Mouse (Mus musculus) olfactory bulb, adult 2 months (tissue): ENCODE results near the gene Eogt. TPM values are rescaled to one million over a fixed set of nuclear protein-coding genes. Genes with fewer than 3 reads are reported as not detected.

Experiments
- H3K27ac ChIP-seq: fragments of 200-500 bp; 2 replicates; pipeline ENCODE4 v1.5.1; 2012; ENCODE audit warnings: low read depth, low read length; ENCODE audit not compliant: insufficient read depth
- H3K4me1 ChIP-seq: fragments of 200-500 bp; 2 replicates; pipeline ENCODE4 v1.6.1; 2012; ENCODE audit warnings: low read length; ENCODE audit not compliant: control insufficient read depth, insufficient read depth
- H3K4me3 ChIP-seq: fragments of 200-500 bp; 2 replicates; pipeline ENCODE4 v1.5.1; 2012; ENCODE audit warnings: mild to moderate bottlenecking, low read depth, low read length, moderate library complexity; ENCODE audit not compliant: insufficient read depth
- CTCF ChIP-seq: fragments of 200-500 bp; IDR thresholded peaks from 2 replicates; pipeline ENCODE4 v1.5.1; 2012; ENCODE audit warnings: low read depth, mild to moderate bottlenecking, low read length, moderate library complexity; ENCODE audit not compliant: insufficient read depth
- POLR2A ChIP-seq: fragments of 200-500 bp; IDR thresholded peaks from 2 replicates; pipeline ENCODE4 v1.6.1; 2012; ENCODE audit warnings: mild to moderate bottlenecking, low read depth, low read length, moderate library complexity; ENCODE audit not compliant: insufficient read depth
- WGBS: fragments of 180-500 bp; shearing (Covaris S2); methylation state at CpG from one replicate; pipeline ENCODE4 v1.1.7; 2018; 5-methylcytosine and 5-hydroxymethylcytosine counted together
- polyA plus RNA-seq: library from polyadenylated mRNA; stranded (reverse); fragments of >200 nt; gene quantifications from 2 replicates; pipeline ENCODE4 v1.2.4, GENCODE M21; 2012; ENCODE audit warnings: low replicate concordance; ENCODE audit not compliant: missing spikeins, insufficient read depth, insufficient read length

The Eogt gene
- polyA plus RNA-seq, 1 experiment, result not detected

GRCm38 (mm10) chr6:97116896-97117295 lies 32.1 kb downstream of the Eogt start:
- WGBS, result 89% methylated on average over 5 of the region's 5 CpGs
- TF ChIP-seq POLR2A (no peak), CTCF (no peak)
- no peak overlapping the region for H3K4me3 ChIP-seq
- no peaks in the 10 kb centered on the region for H3K4me1 ChIP-seq
- H3K27ac ChIP-seq, result no peak overlapping the region

GRCm38 (mm10) chr6:97114821-97115220 lies 34.2 kb downstream of the Eogt start:
- TF ChIP-seq POLR2A (no peak), CTCF (no peak)
- Histone ChIP-seq H3K27ac (no peak overlapping the region), H3K4me3 (no peak overlapping the region), H3K4me1 (no peaks in the 10 kb centered on the region)
- WGBS, result 77% methylated on average over 3 of the region's 3 CpGs

GRCm38 (mm10) chr6:97112177-97112576 lies 36.8 kb downstream of the Eogt start:
- Histone ChIP-seq H3K4me3 (no peak overlapping the region), H3K4me1 (no peaks in the 10 kb centered on the region), H3K27ac (no peak overlapping the region)
- TF ChIP-seq CTCF, result no peak
- no peak for TF ChIP-seq POLR2A
- whole genome bisulfite sequencing, result 89% methylated on average over 8 of the region's 8 CpGs

GRCm38 (mm10) chr6:97106777-97107176 lies 42.2 kb downstream of the Eogt start:
- Histone ChIP-seq H3K27ac (no peak overlapping the region), H3K4me3 (no peak overlapping the region), H3K4me1 (no peaks in the 10 kb centered on the region)
- 10% methylated on average over 2 of the region's 2 CpGs for WGBS
- TF ChIP-seq CTCF (no peak), POLR2A (no peak)

- Histone ChIP-seq H3K4me3 (no peak overlapping the region), H3K27ac (no peak overlapping the region), H3K4me1 (no peaks in the 10 kb centered on the region)
- WGBS, result 88% methylated on average over 8 of the region's 8 CpGs
- TF ChIP-seq POLR2A (no peak), CTCF (no peak)
Measured at GRCm38 (mm10) chr6:97106106-97106505, 42.9 kb downstream of the Eogt start.

GRCm38 (mm10) chr6:97104264-97104852 lies 44.6 kb downstream of the Eogt start:
- 93% methylated on average over 7 of the region's 7 CpGs for WGBS
- Histone ChIP-seq H3K4me3 (no peak overlapping the region), H3K27ac (no peak overlapping the region), H3K4me1 (no peaks in the 10 kb centered on the region)
- TF ChIP-seq CTCF (no peak), POLR2A (no peak)

GRCm38 (mm10) chr6:97101958-97102702 lies 46.9 kb downstream of the Eogt start:
- Histone ChIP-seq H3K27ac (no peak overlapping the region), H3K4me1 (no peaks in the 10 kb centered on the region), H3K4me3 (no peak overlapping the region)
- WGBS, result 41% methylated on average over 15 of the region's 15 CpGs
- TF ChIP-seq CTCF (no peak), POLR2A (no peak)

- WGBS, result 48% methylated on average over 12 of the region's 12 CpGs
- no peak for TF ChIP-seq POLR2A
- no peak for TF ChIP-seq CTCF
- Histone ChIP-seq H3K4me1 (no peaks in the 10 kb centered on the region), H3K4me3 (no peak overlapping the region), H3K27ac (no peak overlapping the region)
Measured at GRCm38 (mm10) chr6:97101190-97101957, 47.6 kb downstream of the Eogt start.

- 96% methylated on average over 2 of the region's 2 CpGs for WGBS
- Histone ChIP-seq H3K27ac (no peak overlapping the region), H3K4me1 (peaks cover 9% of the 10 kb centered on the region), H3K4me3 (no peak overlapping the region)
- no peak for TF ChIP-seq CTCF
- TF ChIP-seq POLR2A, result no peak
Measured at GRCm38 (mm10) chr6:97082336-97082735, 66.6 kb downstream of the Eogt start.
